Mouse (Mus musculus) ES-E14 (cell line): ENCODE measurements around the gene Ube4a. TPM values are rescaled to one million over a fixed set of nuclear protein-coding genes. Genes with fewer than 3 reads are reported as not detected.

Experiments
- DNase-seq: peaks from one replicate; pipeline ENCODE4 v3.0.0-alpha.2; 2013; ENCODE audit warnings: low read depth, low spot score
- H3K27ac ChIP-seq: 2 replicates; pipeline ENCODE4 v1.5.1; 2012; ENCODE audit warnings: low read depth, mild to moderate bottlenecking, low read length, moderate library complexity, mixed read lengths; ENCODE audit not compliant: poor library complexity, insufficient read depth, severe bottlenecking
- H3K36me3 ChIP-seq: 2 replicates; pipeline ENCODE4 v1.6.1; 2012; ENCODE audit warnings: mild to moderate bottlenecking, low read length, moderate library complexity, mixed read lengths; ENCODE audit not compliant: control insufficient read depth, poor library complexity, insufficient read depth, severe bottlenecking
- H3K4me1 ChIP-seq, 2 experiments: fragments of 150-350 bp in 1 of 2; sonication (generic) in 1 of 2; 2 replicates each; pipeline ENCODE4 v1.6.1; 2012; ENCODE audit warnings: low read length in 2 of 2, mild to moderate bottlenecking in 1 of 2, mixed read lengths in 1 of 2; ENCODE audit not compliant: control insufficient read depth in 2 of 2, insufficient read depth in 2 of 2, poor library complexity in 1 of 2
- H3K4me3 ChIP-seq, 2 experiments: fragments of 150-350 bp in 1 of 2; sonication (generic) in 1 of 2; 2 replicates each; pipeline ENCODE4 v1.5.1; 2012; ENCODE audit warnings: low read length in 2 of 2, low read depth in 1 of 2, mild to moderate bottlenecking in 1 of 2, mixed read lengths in 1 of 2; ENCODE audit not compliant: insufficient read depth in 1 of 2, poor library complexity in 1 of 2, severe bottlenecking in 1 of 2
- H3K9ac ChIP-seq: 2 replicates; pipeline ENCODE4 v1.6.1; 2012; ENCODE audit warnings: low read depth, mild to moderate bottlenecking, low read length, mixed read lengths; ENCODE audit not compliant: poor library complexity, insufficient read depth, severe bottlenecking
- H3K9me3 ChIP-seq: fragments of 150-350 bp; sonication (generic); 2 replicates; pipeline ENCODE4 v1.6.1; 2012; ENCODE audit warnings: low read depth, mild to moderate bottlenecking, low read length; ENCODE audit not compliant: control insufficient read depth, insufficient read depth
- CHD2 ChIP-seq: IDR thresholded peaks from 2 replicates; pipeline ENCODE4 v1.6.1; 2014; ENCODE audit warnings: mild to moderate bottlenecking, low read depth, low read length, inconsistent platforms
- HCFC1 ChIP-seq: IDR thresholded peaks from 2 replicates; pipeline ENCODE4 v1.6.1; 2012; ENCODE audit warnings: low read length, inconsistent platforms, borderline replicate concordance; ENCODE audit not compliant: insufficient read depth
- MAFK ChIP-seq: IDR thresholded peaks from 2 replicates; pipeline ENCODE4 v1.6.1; 2014; ENCODE audit warnings: mild to moderate bottlenecking, low read depth, low read length, inconsistent platforms; ENCODE audit not compliant: insufficient read depth
- ZC3H11A ChIP-seq: IDR thresholded peaks from 2 replicates; pipeline ENCODE4 v1.6.1; 2012; ENCODE audit warnings: low read depth, mild to moderate bottlenecking, inconsistent platforms, low read length, borderline replicate concordance
- ZNF384 ChIP-seq: IDR thresholded peaks from 2 replicates; pipeline ENCODE4 v1.6.1; 2012; ENCODE audit warnings: low read depth, low read length, inconsistent platforms
- in situ Hi-C, 2 experiments: fragments of 600-800 bp; cut with MboI; formaldehyde crosslinking; loops; one replicate each; pipeline ENCODE4 v1.15.1; 2025; ENCODE audit warnings: low sequenced_read_pairs in 2 of 2, inconsistent platforms in 1 of 2; ENCODE audit not compliant: unreplicated experiment in 2 of 2
- total RNA-seq: library from RNA; depleted of rRNA; stranded (reverse); fragments of 300-350 nt; gene quantifications from 2 replicates; pipeline ENCODE4 v1.2.3, GENCODE M21; 2012

Gene Ube4a
- total RNA-seq, 1 experiment = 46.5 TPM

DNA sequence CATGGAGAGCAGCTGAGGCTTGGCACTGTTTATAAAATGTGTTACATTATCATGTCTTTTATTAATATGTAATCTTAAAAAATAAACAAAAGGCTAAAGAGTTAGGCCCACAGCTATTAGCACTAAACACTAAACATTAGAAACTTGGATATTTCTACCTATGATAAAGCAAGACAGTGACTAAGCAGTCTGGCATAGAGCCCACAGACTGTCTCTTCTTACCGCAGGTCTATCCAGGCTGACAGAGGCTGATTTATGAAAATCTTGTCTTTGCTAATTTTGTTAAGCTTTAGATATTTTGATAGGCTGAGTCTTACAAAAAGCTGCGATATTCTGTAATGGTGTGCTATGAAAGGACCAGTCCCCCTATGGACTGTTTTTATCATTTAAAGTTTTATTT, 27.9 kb upstream of the Ube4a start:
- Histone ChIP-seq H3K27ac (no peak overlapping the region), H3K4me1 (no peaks in the 10 kb centered on the region), H3K36me3 (no peaks in the 10 kb centered on the region), H3K9me3 (no peaks in the 10 kb centered on the region), H3K4me3 (no peak overlapping the region), H3K9ac (no peak overlapping the region)
- in situ Hi-C loops = no loop called here
- no peak for DNase-seq
- TF ChIP-seq HCFC1 (no peak), ZNF384 (no peak), ZC3H11A (no peak), CHD2 (no peak), MAFK (no peak)

DNA sequence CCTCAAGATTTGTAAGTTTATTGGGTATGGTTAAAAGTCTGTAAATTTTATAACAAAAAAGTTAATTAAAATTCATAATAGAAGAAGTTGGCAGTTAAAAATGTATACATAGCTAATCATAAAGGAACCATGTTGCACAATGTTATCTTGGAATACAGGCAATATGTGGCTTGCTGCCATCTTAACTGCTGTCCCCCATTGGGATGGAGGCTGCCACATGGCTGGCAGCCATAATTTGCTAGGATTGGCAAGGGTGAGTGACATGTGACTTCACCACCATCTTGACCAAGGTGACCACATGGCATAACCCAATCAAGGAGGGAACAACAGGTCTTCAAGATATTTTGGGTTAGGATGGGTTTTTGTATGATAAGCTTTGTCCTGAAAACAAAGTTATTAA, 26.9 kb upstream of the Ube4a start:
- Histone ChIP-seq H3K9ac (no peak overlapping the region), H3K9me3 (no peaks in the 10 kb centered on the region), H3K4me1 (no peaks in the 10 kb centered on the region), H3K36me3 (no peaks in the 10 kb centered on the region), H3K27ac (no peak overlapping the region), H3K4me3 (no peak overlapping the region)
- no peak for TF ChIP-seq ZC3H11A
- TF ChIP-seq HCFC1 = no peak
- no peak for TF ChIP-seq MAFK
- TF ChIP-seq ZNF384 = no peak
- TF ChIP-seq CHD2 = no peak
- DNase-seq = no peak
- in situ Hi-C loops = no loop called here

DNA sequence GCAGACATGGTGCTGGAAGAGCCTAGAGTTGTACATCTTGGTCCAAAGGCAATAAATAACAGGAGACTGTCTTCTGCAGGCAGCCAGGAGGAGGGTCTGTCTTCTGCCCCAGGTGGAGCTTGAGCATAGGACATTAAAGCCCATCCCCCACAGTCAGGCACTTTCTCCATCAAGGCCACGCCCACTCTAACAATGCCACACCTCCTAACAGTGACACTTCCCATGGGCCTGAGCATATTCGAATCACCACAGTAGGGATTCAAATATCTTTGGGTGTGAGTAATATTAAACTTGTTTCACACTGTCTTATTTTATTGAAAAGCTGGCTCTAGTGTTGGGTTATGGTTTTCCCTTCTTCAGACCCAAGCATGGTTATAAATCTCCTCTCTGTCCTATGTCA, 26.4 kb upstream of the Ube4a start:
- Histone ChIP-seq H3K9me3 (no peaks in the 10 kb centered on the region), H3K27ac (no peak overlapping the region), H3K36me3 (no peaks in the 10 kb centered on the region), H3K4me1 (no peaks in the 10 kb centered on the region), H3K9ac (no peak overlapping the region), H3K4me3 (no peak overlapping the region)
- TF ChIP-seq CHD2 (no peak), ZNF384 (no peak), ZC3H11A (no peak), MAFK (no peak), HCFC1 (no peak)
- in situ Hi-C loops = no loop called here
- DNase-seq = no peak

DNA sequence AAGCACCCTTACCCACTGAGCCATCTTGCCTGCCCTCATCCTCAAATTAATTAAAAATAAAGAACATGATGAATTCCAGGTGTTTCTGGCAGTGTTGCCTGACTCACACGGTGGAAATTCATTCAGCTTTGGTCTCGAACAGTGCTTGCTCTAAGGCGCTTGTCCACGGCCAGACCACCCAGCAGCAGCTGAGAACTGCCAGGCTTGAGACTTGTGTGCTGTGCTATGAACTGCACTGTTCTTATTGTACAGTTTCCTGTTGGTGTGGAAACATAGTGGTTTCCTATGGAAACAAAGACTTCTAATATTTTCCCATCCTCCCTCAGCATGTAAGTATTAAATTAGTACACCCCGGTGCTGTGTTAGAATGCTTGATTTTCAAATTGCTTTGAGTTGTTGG, 21.6 kb upstream of the Ube4a start:
- no peaks in the 10 kb centered on the region for H3K36me3 ChIP-seq
- H3K9me3 ChIP-seq = no peaks in the 10 kb centered on the region
- no peak overlapping the region for H3K4me3 ChIP-seq
- TF ChIP-seq MAFK = no peak
- no peak for TF ChIP-seq HCFC1
- TF ChIP-seq ZNF384 = no peak
- TF ChIP-seq ZC3H11A = no peak
- TF ChIP-seq CHD2 = no peak
- no peak for DNase-seq
- H3K4me1 ChIP-seq = peaks cover 0 to 2% of the 10 kb centered on the region in 2 experiments; a peak in 1 of 4 replicates
- H3K27ac ChIP-seq = no peak overlapping the region
- H3K9ac ChIP-seq = no peak overlapping the region
- in situ Hi-C loops = no loop called here

DNA sequence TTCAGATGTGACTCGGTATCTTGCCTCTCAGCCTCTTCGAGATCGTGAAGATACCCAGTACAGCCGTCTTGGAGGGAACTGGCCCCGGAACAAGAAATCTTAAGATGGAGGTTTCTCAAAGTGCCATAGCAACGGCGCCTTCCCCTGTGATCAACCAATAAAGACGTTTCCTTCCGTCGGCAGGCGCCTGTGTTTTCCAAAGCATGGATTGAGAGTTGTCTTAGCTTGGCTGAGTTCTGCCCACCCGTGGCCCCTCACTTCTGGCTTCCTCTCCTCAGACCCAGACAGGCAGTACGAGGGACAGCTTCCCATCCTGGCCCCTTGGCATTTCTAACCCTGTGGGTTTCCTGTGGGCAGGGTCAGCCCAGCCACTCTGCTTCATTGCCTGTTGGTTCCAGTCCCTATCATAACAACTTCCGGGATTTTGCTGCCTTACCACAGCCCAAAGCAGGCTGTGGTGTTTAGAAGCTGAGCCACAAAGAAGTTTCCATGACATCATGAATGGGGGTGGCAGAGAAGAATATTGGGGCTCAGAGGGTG, 20.9 kb upstream of the Ube4a start:
- no peaks in the 10 kb centered on the region for H3K36me3 ChIP-seq
- DNase-seq = no peak
- TF ChIP-seq ZC3H11A (no peak), CHD2 (no peak), HCFC1 (no peak), ZNF384 (no peak), MAFK (no peak)
- in situ Hi-C loops = no loop called here
- no peaks in the 10 kb centered on the region for H3K9me3 ChIP-seq
- no peak overlapping the region for H3K9ac ChIP-seq
- peaks cover 0 to 2% of the 10 kb centered on the region in 2 experiments; a peak in 1 of 4 replicates for H3K4me1 ChIP-seq
- no peak overlapping the region for H3K4me3 ChIP-seq
- H3K27ac ChIP-seq = no peak overlapping the region
